Mouse (Mus musculus) kidney, adult 8-10 months (tissue): Measurements from ENCODE around the gene Adipor2.

Experiments used
- DNase-seq, 2 experiments: peaks; one replicate each; pipeline ENCODE4 v3.0.0; 2022

Adipor2 gene

DNA sequence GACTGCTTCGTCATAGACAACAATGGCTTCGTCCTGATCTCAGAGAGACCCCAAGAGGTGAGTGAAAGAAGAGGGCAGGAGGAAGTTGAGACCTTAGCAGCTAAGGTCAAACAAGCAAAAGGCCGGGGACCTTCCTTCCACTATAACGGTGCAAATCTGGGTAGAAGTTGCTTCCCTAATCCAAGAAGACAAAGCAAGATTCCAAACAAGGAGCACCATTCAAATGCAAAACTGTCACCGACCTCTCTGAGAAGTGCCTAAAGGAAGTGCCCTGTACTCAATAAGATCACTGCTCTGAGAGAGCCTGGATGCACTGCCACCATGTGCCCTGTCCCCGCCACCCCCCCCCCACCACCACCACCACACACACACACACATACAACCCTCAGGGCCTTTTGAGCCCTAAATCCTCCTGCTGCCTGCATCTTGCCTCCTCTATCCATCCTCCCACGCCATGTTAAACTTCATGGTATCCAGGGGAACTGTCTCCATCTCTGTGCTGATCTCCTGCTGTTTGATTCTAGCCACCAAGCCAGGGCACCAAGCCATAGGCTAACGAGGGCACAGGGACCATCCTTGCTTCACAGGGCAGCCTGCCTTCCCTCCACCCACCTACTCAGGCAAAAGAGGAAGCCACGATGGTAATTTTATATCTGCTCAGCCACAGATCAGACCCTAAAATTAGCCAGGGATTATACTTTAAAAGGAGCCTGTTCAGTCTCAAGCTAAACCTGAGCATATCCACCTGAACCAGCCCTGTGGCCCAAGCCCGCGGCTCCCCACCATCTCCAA is 79.2 kb downstream of the Adipor2 start:
- DNase-seq, result no peak

DNA sequence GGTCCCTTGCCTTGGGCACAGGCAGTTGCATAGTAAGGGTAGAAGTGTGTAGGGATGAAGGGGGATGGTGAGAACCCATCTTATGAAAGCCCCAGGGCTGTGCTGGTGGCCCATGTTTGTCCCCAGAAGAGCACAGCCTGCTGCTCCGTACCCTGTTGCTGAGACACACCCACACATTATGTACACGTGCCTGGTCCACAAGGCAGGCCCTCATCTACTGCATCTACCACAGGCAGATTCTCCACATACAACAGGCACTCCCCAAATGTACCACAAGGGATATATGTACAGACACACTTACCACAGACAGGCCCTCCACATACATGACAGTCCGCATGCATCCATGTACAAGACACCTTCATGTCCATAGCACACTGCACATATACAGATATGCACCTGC is 80.2 kb downstream of the Adipor2 start:
- no peak for DNase-seq

DNA sequence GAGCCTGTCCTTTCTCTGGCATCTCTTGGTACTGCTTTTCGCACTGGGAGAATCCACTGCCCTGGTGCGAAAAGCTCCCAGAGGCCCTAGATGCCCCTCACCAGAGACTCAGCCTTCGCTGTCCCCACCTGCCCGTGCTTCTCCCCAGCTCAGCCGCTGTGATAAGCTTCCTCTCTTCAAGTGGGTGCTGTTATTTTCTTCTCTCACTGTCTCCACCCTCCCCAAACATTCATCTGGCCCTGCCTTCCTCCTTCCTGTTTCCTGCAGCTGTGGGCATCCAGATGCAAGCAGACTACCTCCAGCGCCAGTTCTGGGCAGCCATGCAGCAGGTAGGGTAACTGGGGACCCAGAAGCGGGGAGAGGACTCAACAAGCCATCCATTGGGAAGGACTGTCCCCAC is 81.4 kb downstream of the Adipor2 start:
- no peak for DNase-seq

DNA sequence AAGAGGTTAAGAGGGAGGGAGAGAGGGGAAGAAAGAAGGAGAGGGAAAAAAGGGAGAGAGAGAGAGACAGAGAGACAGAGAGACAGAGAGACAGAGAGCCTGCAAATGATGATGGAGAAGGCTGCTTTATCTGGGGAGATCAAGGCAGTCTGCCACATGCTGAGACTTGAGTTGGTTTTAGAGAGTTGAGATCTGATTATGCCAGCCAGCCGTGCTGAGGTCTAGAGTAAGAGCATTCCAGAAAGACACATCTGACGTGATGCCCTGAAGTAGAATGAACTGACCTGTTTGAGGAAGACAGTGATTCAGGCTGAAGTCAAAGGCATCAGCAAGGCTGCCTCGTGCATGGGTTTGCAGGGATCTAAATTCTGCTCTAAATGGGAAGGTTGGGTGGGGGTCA is 83.7 kb downstream of the Adipor2 start:
- no peak for DNase-seq

DNA sequence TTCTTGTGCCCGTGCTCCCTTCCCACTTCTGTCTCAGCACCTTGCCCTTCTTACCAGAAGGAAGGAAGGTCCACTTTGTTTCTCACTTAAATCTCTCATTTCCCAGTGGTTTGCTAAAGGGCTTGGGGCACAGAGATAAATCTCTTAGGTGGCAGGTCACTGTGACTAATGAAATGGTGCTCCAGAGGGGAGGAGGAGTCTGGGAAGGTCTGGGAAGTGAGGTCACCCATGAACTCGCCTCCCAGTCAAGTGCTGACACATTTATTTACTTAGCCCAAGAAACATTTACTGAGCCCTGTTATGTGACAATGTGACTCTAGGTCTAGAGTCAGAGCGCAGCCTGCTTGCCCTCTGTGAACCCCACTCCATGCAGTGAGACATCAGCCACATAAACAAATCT is 84.3 kb downstream of the Adipor2 start:
- peak in 1 of 2 experiments; percentile 49 for DNase-seq

DNA sequence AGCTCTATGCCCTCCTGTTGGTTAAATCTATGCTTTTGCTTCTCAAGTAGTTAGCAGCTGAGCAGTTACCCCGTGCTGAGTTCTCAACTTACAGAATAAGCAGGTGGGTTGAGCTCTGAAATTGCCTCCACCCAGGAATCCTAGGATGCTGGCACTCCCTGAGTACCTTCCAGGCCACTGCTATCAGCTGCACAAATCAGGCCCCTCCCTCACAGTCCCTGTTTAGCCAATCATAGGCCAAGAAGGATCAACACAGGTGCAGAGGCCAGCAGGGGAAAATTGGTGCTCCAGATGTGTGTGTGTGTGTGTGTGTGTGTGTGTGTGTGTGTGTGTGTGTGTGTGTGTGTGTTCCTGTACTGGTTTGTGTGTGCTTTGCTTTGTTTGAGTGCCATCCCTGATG is 85.4 kb downstream of the Adipor2 start:
- no peak for DNase-seq

DNA sequence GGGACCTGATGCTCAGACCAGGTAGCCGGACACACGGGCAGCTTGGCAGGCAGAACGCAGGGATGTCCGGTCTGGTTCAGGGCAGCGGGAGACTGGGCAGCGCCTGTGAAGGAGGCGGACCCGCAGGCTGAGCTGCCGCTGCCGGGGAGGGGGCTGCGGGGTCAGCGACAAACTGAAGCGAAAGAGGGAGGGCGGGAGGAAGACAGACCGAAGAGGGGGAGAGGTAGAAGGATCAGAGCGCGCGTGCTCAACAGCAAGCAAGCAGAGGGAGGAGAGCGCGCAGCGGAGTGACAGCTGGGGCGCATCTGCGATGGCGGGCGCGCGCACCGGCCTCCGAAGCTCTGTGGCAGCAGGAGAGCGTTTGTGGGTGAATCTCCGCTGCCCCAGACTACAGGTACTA is 87.0 kb downstream of the Adipor2 start, which contains the start of gene Lrtm2:
Gene Lrtm2 (minus strand): TSS at position 261 of the 400 bp plus-strand sequence.
- DNase-seq, result no peak

DNA sequence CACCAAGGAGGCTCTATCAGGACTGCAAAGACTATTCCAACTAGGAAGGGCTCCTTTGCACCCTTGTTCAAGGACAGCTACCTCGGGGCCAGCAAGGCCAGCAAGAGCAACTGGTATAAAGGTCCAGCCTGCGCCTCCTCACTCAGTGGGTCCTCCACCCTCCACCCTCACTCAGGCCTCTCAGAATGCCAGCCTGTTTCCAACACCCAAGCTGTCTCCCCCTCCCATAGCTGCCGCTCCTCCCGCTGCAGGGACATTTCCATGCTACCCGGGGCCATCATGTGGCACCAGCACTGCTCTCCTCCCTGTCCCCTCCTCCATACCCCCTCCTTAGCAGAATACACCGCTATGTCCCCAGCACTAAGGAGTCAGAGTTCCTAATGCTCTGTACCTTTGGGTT is 87.6 kb downstream of the Adipor2 start:
- DNase-seq, result peak; percentile 14 to 24

DNA sequence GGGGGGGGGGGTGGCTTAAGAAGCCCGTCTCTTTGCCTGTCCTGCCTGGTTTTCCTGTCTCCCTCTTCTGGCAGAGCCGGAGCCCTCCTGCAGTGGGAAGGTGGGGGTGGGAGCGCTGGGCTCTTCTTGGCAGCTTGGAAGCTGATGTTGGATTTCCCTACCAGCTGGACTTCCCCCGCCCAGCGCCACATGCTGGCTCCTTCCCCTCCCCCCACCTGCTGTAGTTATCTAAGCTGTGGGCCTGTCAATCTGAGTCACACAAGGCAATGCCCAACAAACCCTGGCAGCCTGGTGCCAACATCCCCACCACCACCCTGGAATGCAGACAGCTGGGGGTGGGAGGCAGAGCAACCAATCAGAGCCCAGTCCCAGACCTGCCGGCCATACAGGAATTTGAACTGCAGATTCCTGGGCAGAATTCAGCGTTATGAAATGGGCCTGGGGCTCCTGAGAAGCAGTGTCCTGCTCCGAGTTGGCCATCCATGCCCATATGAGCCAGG is 88.2 kb downstream of the Adipor2 start:
- DNase-seq, result peak; percentile 50 to 91

DNA sequence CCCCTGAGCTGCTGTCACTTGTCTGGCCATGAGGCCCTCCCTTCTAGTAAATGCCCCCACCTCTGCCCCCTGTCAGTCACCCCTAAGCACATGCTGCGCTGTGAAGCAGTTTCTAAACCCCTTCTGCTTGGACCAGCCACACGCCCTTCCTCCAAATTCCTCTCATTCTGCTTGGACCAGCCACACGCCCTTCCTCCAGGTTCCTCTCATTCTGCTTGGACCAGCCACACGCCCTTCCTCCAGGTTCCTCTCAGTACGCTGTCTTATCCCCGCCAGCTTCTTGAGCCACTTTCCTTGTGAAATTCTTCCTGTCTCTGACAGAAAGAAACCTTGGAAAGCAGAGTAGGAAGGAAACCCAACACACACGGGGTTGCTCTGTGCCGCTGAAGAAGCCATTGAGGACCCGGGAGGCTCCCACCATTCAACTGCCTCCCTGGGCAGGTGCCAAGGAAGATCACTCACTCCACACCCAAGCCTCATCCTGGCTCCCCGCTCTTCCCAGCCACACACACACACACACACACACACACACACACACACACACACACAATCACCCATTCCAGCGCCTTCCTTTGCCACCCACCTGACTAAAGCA is 88.9 kb downstream of the Adipor2 start:
- no peak for DNase-seq

DNA sequence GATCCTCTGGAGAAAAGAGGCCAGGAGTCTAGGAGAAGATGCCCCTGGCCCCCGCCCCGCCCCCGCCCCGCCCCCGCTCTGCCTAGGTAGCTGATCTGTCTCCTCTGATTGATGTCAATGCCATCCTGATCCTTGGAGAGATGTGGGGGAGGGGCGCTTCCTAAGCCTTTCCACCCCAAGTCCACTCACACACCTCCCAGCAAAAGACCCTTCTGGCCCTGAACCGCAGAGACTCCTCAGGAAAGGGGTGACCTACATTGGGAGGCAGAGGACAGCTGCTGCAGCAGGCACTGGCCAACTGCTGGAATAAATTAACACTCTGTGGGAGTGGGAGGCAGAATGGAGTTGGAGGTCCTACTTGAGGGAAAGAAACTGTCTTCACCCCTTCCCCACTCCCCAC is 91.0 kb downstream of the Adipor2 start:
- no peak for DNase-seq

DNA sequence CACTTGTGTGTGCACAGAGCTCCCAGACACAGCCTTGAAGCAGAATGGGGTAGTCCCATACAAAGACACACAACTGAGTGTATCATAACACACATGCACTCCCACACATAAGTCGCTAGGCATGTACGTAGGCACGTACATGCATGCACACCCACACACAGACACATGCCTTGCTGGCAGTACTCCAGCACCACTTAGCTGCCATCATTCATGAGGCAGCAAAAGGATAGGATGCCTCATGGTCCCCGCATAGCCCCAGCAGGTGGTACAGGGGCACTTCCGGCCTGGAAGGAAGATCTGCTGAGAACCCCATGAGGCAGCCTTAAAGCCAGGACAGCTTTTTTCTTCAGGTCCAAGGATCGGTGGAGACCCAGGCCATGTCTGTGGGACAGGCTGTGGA is 91.5 kb downstream of the Adipor2 start:
- no peak for DNase-seq

DNA sequence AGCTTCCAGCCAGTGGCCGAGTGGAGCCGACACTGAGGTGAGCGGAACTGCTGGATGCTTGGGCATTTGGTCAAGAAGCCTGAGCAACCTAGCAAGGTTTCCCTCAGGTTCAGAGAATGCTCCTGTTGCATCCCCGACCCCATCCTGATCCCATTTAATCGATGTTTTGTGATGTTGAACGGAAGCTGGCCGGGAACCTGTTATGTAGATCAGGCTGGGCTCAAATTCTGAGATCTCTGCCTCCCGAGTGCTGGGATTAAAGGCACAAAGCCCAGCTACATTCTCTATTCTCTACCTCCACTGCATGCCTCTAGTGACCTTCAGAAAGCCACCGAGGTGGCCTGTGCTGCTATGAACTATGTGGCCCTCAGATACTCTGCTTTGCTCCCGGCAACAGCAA is 92.7 kb downstream of the Adipor2 start:
- DNase-seq, result no peak

DNA sequence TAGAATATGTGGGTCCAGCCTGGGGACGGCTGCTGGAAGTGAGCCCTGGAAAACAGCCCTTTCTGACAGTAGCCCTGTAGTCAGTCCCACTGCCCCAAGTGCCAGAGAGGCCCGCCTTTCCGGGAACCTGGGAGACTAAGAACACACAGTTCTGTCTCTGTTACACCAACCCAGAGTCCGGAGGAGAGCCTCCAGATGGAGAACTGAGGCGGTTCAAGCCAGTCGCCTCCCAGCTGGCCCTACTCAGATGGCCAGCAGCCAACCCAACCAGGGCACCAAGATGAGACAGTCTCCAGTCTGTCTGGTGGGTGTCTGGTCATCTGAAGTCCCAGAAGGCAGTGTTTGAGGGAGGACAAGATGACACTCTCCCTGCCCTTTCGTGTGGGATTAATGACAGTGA is 95.8 kb downstream of the Adipor2 start:
- no peak for DNase-seq

DNA sequence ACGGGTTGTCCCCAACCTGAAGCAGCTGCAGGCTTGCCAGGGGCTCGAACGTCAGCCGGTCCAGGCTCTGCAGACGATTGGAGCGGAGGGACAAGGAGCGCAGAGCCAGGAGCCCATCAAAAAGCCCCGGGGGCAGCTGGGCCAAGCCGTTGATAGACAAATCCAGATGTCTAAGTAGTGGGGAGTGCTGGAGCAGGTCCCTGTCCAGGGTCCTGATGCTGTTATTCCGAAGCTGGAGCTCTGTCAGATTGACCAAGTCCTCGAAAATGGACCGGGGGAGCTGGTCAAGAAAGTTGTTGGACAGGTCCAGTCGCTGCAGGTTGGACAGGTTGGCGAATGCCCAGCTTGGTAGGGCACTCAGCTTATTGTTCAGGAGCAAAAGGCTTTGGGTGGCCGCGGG is 97.0 kb downstream of the Adipor2 start:
- DNase-seq, result peak in 1 of 2 experiments; percentile 28

DNA sequence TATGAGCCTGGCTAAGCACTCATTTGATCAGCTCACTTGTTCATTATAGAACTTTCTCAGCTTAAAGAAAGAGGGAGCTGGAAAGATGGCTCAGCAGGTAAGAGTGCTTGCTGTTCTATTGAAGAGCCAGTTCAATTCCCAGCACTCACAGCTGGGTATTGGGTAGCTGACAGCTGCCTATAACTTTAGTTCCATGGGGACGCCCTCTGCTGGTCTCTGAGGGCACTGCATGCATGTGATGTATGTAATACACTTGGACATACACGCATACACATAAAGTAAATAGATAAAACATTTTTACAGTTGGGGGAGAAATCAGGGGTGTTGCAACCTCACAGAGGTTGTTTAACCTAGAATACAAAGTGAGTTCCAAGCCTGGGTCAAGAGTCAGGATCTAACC is 98.1 kb downstream of the Adipor2 start:
- no peak for DNase-seq

DNA sequence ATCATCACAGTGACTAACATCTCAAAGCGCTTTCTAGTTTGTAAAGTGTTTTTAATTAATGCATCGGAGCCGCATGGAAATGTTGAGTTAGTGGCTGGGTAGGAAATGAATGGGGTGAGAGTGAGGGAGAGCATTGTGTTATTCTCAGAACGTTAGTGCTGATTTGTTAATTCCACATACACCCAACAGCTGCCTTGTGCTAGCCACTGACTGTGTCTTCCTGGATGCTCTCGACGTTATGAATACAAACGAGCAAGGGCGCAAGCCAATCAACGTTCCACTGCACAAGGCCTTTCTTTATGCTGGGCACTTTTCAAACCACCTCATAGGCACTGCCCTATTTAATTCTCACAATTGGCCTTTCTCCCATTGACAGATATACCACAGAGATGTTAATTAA is 98.8 kb downstream of the Adipor2 start:
- DNase-seq, result no peak

DNA sequence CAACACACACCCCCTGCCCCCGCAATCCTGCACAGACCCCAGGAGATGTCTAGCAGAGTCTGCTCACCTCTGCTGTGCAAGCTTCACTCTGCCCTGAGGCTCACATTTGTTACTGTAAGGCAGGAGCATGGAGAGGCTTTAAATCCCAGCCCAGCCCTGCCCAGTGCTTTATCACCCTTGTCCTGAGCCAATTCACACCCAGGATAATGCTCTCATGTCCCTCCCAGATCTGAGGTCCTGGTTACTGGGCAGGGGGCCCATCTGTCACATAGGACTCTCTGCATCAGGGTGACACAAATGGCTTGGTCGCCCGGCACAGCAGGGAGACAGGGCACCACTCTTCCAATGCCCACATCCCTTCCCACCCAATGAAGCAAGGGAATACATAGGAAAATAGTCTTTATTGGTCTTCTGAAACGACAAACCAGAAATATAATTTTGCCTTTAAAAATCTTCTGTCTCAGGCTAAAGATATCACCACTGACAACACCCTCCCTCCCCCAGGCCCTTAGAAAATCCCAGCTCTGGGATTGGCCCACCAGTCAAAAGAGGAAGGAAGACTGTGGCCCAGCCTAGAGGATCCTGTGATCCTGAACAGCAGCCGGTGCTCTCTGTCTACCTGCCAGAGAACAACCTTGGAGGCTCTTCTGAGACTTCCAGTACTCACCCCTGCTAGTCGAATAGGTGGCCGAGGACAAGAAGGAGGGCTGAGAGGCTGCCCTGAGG is 102.6 kb downstream of the Adipor2 start:
- no peak for DNase-seq

DNA sequence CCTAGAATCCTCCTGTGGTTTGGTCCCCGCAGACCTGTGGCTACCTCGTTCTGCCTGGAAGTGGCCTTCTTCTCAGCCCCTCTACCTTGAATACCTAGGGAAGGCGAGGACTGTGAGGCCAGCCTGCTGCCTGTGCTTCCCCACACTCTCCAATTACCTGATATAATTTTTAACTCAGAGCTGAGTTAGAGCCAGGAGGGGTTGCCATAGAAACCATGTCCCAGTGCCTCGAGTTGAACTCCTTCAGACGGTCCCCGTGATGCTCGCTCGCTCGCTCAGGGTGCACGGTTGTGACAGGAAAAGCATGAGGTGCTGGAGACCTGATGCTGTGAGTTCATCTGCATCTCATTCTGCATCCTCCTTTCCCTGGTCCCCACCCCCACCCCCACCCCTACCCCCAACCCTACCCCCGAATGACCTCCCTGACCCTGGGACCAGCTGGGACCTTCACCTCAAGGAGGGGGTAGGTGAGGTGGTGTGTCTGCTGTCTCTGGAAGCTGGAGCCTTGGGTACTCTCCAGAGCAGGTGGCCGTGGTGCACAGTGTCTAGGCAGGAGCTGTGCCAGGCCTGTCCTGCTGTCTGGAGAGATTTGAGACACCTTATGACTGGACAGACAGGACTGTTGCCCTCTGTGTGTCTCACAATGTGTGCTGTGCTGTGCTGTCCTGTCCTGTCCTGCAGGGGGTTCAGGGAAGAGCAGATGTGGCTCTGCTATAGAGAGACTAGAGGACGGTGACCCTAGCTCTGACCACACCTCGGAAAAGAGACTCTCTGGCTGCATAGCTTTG is 103.7 kb downstream of the Adipor2 start:
- peak; percentile 41 to 62 for DNase-seq

DNA sequence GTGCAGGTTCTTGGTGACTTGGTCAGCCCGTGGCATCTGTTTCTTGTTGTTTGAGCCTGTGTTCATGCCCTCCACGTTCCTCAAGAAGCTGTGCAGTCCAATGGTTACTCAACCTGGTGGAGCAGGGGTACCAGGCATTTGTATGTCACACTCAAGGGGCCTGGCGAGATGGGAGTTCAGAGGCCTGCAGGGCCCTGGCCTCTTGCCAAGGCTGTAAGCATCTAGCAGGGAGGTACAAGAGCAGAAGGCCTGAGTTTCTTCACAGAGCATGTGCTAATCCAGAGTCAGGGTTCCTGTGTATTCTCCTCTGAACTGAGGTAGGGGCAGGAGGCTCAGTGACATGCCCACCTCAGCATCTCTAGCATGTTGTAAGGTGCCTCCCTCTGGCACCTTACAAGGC is 104.4 kb downstream of the Adipor2 start:
- DNase-seq, result no peak

DNA sequence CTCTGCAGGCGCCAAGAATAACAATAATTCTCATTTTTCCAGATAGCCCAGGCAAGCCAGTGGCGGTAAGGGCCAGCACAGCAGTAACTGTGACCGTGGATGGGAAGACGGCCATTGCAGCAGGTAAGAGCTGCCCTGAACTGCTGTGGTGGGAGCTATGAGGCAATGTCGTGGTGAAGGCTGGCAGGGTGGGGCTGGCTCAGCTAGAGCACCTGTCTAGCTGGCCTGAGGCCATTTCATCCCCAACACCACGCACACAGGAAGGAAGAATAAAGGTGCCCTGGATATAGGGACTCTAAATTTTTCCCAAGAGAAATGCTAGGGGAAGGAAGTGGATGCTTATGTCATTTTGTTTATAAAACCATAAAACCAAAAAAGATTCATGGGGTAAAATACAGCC is 105.1 kb downstream of the Adipor2 start:
- no peak for DNase-seq

DNA sequence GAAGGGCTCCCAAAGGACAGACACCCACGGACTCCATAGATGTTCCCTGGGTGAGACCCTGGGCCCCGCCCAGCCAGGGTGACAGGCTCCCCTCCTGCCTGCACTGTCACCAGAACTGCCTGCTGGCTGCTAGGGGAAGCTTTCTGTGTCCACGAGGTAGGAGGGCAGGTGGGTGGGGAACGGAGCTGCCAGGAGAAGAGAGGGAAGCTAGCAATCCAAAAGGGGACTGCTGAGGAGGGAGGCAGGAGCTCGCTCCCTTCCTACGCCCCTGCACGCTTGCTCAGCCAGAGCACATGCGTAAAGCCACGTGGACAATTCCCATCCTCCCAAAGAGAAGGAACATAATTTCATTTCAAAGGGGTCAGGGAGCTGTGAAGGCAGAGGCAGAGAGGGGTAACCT is 107.3 kb downstream of the Adipor2 start:
- DNase-seq, result no peak

DNA sequence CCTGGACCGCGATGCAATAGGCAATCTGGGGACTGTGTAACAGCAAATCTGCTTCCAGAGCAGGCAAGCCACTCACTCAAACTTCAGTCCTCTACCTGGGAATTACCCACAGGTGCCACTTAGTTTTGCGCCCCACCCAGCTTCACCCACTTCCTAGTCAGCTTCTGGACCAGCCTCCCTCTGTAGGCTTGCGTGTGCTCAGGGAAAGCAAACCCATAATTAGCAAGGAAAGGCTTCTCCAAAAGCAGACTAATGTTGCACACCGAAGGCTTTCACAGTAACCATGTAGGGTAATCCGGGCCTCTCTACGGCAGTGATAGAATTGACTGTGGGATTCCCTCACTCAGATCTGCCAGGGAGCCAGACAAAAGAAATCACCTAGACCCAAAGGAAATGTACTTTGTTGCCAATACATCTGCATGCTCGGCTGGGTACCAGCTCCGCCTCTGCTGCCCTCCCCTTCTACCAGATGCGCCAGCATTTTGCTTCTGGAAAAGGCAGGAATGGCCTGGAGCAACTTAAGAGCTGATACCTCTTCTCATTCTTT is 109.6 kb downstream of the Adipor2 start:
- DNase-seq, result no peak
